Mouse (Mus musculus) forebrain, embryonic 12.5 days (tissue): ENCODE results near the gene Tnfrsf26. TPM values are rescaled to one million over a fixed set of nuclear protein-coding genes. Genes with fewer than 3 reads are reported as not detected.

ENCODE experiments used
- ATAC-seq: fragments of 200-750 bp; cut with Nextera tagmentation; 2 replicates; pipeline ENCODE4 v1.8.0; 2017; ENCODE audit warnings: moderate TSS enrichment; ENCODE audit not compliant: low FRiP score
- H3K27ac ChIP-seq: fragments of 300-500 bp; sonication (generic); 2 replicates; pipeline ENCODE4 v1.5.1; 2016; ENCODE audit warnings: mild to moderate bottlenecking
- H3K27me3 ChIP-seq: fragments of 300-500 bp; sonication (generic); 2 replicates; pipeline ENCODE4 v1.6.1; 2016; ENCODE audit warnings: mild to moderate bottlenecking
- H3K36me3 ChIP-seq: fragments of 300-500 bp; sonication (generic); replicated peaks from 2 replicates; pipeline ENCODE4 v1.6.1; 2016; ENCODE audit warnings: mild to moderate bottlenecking
- H3K4me1 ChIP-seq: fragments of 300-500 bp; sonication (generic); 2 replicates; pipeline ENCODE4 v1.6.1; 2016
- H3K4me2 ChIP-seq: fragments of 300-500 bp; sonication (generic); 2 replicates; pipeline ENCODE4 v1.6.1; 2016; ENCODE audit warnings: mild to moderate bottlenecking, moderate library complexity
- H3K4me3 ChIP-seq: fragments of 300-500 bp; sonication (generic); replicated peaks from 2 replicates; pipeline ENCODE4 v1.5.1; 2016; ENCODE audit warnings: mild to moderate bottlenecking
- H3K9ac ChIP-seq: fragments of 300-500 bp; sonication (generic); 2 replicates; pipeline ENCODE4 v1.6.1; 2016; ENCODE audit warnings: mild to moderate bottlenecking
- H3K9me3 ChIP-seq: fragments of 300-500 bp; sonication (generic); 2 replicates; pipeline ENCODE4 v1.6.1; 2016
- WGBS: fragments of 180-500 bp; shearing (Covaris S2); methylation state at CpG from one replicate; pipeline ENCODE4 v1.1.7; 2016; 5-methylcytosine and 5-hydroxymethylcytosine counted together
- microRNA-seq: library from miRNA; unstranded; fragments of <30 nt; microRNA quantifications from one replicate; pipeline ENCODE4, GENCODE M21; 2017
- polyA plus RNA-seq: library from polyadenylated mRNA; unstranded; fragments of >200 nt; fragmentation: Nextera tagmentation; extraction: Ambion mirVana; gene quantifications from 2 replicates; pipeline ENCODE4 v1.2.1, GENCODE M21; 2016

Tnfrsf26 gene
- polyA plus RNA-seq, 1 experiment from 2014 or later: 0.22 TPM

GRCm38 (mm10) chr7:143588006-143588405 lies 40.5 kb downstream of the Tnfrsf26 start:
- Histone ChIP-seq H3K27ac (no peak overlapping the region), H3K4me2 (no peak overlapping the region), H3K36me3 (peaks cover 88% of the 10 kb centered on the region), H3K9me3 (no peaks in the 10 kb centered on the region), H3K27me3 (no peaks in the 10 kb centered on the region), H3K4me1 (no peaks in the 10 kb centered on the region), H3K9ac (no peak overlapping the region), H3K4me3 (no peak overlapping the region)
- WGBS: 93% methylated on average over 4 of the region's 4 CpGs
- ATAC-seq: no peak

- H3K36me3 ChIP-seq: peaks cover 92% of the 10 kb centered on the region
Observed at GRCm38 (mm10) chr7:143587586-143587985, 40.9 kb downstream of the Tnfrsf26 start.

GRCm38 (mm10) chr7:143583956-143584355 lies 44.6 kb downstream of the Tnfrsf26 start:
- peaks cover 81% of the 10 kb centered on the region for H3K36me3 ChIP-seq
- no peaks in the 10 kb centered on the region for H3K9me3 ChIP-seq
- 39% methylated on average over 3 of the region's 3 CpGs for WGBS
- H3K4me3 ChIP-seq: no peak overlapping the region
- no peak overlapping the region for H3K27ac ChIP-seq
- ATAC-seq: no peak
- no peak overlapping the region for H3K4me2 ChIP-seq
- H3K27me3 ChIP-seq: no peaks in the 10 kb centered on the region
- no peak overlapping the region for H3K9ac ChIP-seq
- no peaks in the 10 kb centered on the region for H3K4me1 ChIP-seq

More at GRCm38 (mm10) chr7:143587586-143587985, 40.9 kb downstream of the Tnfrsf26 start:
- H3K4me3 ChIP-seq: no peak overlapping the region
- no peak overlapping the region for H3K9ac ChIP-seq
- ATAC-seq: no peak
- 95% methylated on average over 5 of the region's 5 CpGs for WGBS
- H3K4me2 ChIP-seq: no peak overlapping the region
- H3K27me3 ChIP-seq: no peaks in the 10 kb centered on the region
- no peak overlapping the region for H3K27ac ChIP-seq
- H3K9me3 ChIP-seq: no peaks in the 10 kb centered on the region
- H3K4me1 ChIP-seq: no peaks in the 10 kb centered on the region

- no peaks in the 10 kb centered on the region for H3K9me3 ChIP-seq
- peaks cover 82% of the 10 kb centered on the region for H3K36me3 ChIP-seq
- no peak overlapping the region for H3K4me2 ChIP-seq
- no peak overlapping the region for H3K4me3 ChIP-seq
- no peak overlapping the region for H3K9ac ChIP-seq
- ATAC-seq: no peak
- no peak overlapping the region for H3K27ac ChIP-seq
- WGBS: 93% methylated on average over 5 of the region's 5 CpGs
- no peaks in the 10 kb centered on the region for H3K4me1 ChIP-seq
- no peaks in the 10 kb centered on the region for H3K27me3 ChIP-seq
Observed at GRCm38 (mm10) chr7:143583025-143583424, 45.5 kb downstream of the Tnfrsf26 start.

- H3K9me3 ChIP-seq: no peaks in the 10 kb centered on the region
- WGBS: 92% methylated on average over 11 of the region's 11 CpGs
- H3K4me3 ChIP-seq: no peak overlapping the region
- no peaks in the 10 kb centered on the region for H3K27me3 ChIP-seq
- no peak overlapping the region for H3K4me2 ChIP-seq
- no peak overlapping the region for H3K9ac ChIP-seq
- ATAC-seq: no peak
- H3K27ac ChIP-seq: no peak overlapping the region
- H3K36me3 ChIP-seq: peaks cover 90% of the 10 kb centered on the region
- H3K4me1 ChIP-seq: no peaks in the 10 kb centered on the region
Observed at GRCm38 (mm10) chr7:143575751-143576150, 52.8 kb downstream of the Tnfrsf26 start.

GRCm38 (mm10) chr7:143565648-143566039 lies 62.9 kb downstream of the Tnfrsf26 start:
- H3K4me2 ChIP-seq: no peak overlapping the region
- ATAC-seq: no peak
- 90% methylated on average over 3 of the region's 3 CpGs for WGBS

GRCm38 (mm10) chr7:143565015-143565647 lies 63.4 kb downstream of the Tnfrsf26 start:
- H3K27me3 ChIP-seq: no peaks in the 10 kb centered on the region
- H3K4me3 ChIP-seq: no peak overlapping the region
- no peak overlapping the region for H3K4me2 ChIP-seq
- H3K36me3 ChIP-seq: peaks cover 99% of the 10 kb centered on the region
- 97% methylated on average over 6 of the region's 6 CpGs for WGBS
- no peak for ATAC-seq
- H3K9me3 ChIP-seq: no peaks in the 10 kb centered on the region
- no peaks in the 10 kb centered on the region for H3K4me1 ChIP-seq
- H3K27ac ChIP-seq: no peak overlapping the region
- H3K9ac ChIP-seq: no peak overlapping the region

More at GRCm38 (mm10) chr7:143565648-143566039, 62.9 kb downstream of the Tnfrsf26 start:
- Histone ChIP-seq H3K27me3 (no peaks in the 10 kb centered on the region), H3K9ac (no peak overlapping the region), H3K4me3 (no peak overlapping the region), H3K4me1 (no peaks in the 10 kb centered on the region), H3K27ac (no peak overlapping the region), H3K9me3 (no peaks in the 10 kb centered on the region), H3K36me3 (peaks cover 99% of the 10 kb centered on the region)

- H3K4me2 ChIP-seq: no peak overlapping the region
- no peak for ATAC-seq
- no peak overlapping the region for H3K27ac ChIP-seq
- no peak overlapping the region for H3K4me3 ChIP-seq
- no peaks in the 10 kb centered on the region for H3K4me1 ChIP-seq
- no peaks in the 10 kb centered on the region for H3K9me3 ChIP-seq
- peaks cover 99% of the 10 kb centered on the region for H3K36me3 ChIP-seq
- H3K9ac ChIP-seq: no peak overlapping the region
- H3K27me3 ChIP-seq: no peaks in the 10 kb centered on the region
- 94% methylated on average over 5 of the region's 5 CpGs for WGBS
Observed at GRCm38 (mm10) chr7:143563787-143564186, 64.7 kb downstream of the Tnfrsf26 start.

Small RNA genes lying within 50 kb of the gene (microRNA-seq; reads per million reads assigned to microRNA genes)
- 4.1 reads per million, percentile 14 among the genes with 10 or more reads in this experiment for gene Mir7064

Other genes with a start within 250 kb of the Tnfrsf26 start
- gene Cdkn1c, start 167.7 kb downstream of the Tnfrsf26 start, polyA plus RNA-seq: 326 and 351 TPM in 2 replicates
- 0.26 and 0.27 TPM in 2 replicates for gene Slc22a18, start 155.0 kb downstream of the Tnfrsf26 start, polyA plus RNA-seq
- gene Phlda2, start 125.6 kb downstream of the Tnfrsf26 start, polyA plus RNA-seq: 0.63 and 0.79 TPM in 2 replicates
- 357 and 369 TPM in 2 replicates for gene Nap1l4, start 79.6 kb downstream of the Tnfrsf26 start, polyA plus RNA-seq
- 69.0 and 74.3 TPM in 2 replicates for gene Cars, start 28.6 kb downstream of the Tnfrsf26 start, polyA plus RNA-seq
- gene Tnfrsf22, start 20.9 kb upstream of the Tnfrsf26 start, polyA plus RNA-seq: 7.7 and 7.8 TPM in 2 replicates
- 0.28 and 0.51 TPM in 2 replicates for gene Tnfrsf23, start 57.1 kb upstream of the Tnfrsf26 start, polyA plus RNA-seq
- gene Osbpl5, start 128.3 kb upstream of the Tnfrsf26 start, polyA plus RNA-seq: 15.1 and 17.5 TPM in 2 replicates
- gene Mrgprg, start 138.3 kb upstream of the Tnfrsf26 start, polyA plus RNA-seq: not detected in 2 replicates
- 2.7 and 3.2 TPM in 2 replicates for gene Mrgpre, start 155.8 kb upstream of the Tnfrsf26 start, polyA plus RNA-seq
- 8.5 and 10.7 TPM in 2 replicates for gene Nadsyn1, start 194.1 kb upstream of the Tnfrsf26 start, polyA plus RNA-seq
- 60.9 and 62.5 TPM in 2 replicates for gene Dhcr7, start 194.4 kb upstream of the Tnfrsf26 start, polyA plus RNA-seq
- not detected in 2 replicates for gene Gm498, start 238.1 kb upstream of the Tnfrsf26 start, polyA plus RNA-seq